Mouse (Mus musculus): Measurements from ENCODE around the gene Gm21988.

- TF ChIP-seq CTCF (conservative IDR thresholded peaks at IDR 0.05; ENCODE audit: low read length) (no peak), NANOG (IDR thresholded peaks at IDR 0.05; ENCODE audit: borderline replicate concordance, low read length) (no peak)
Measured at GRCm38 (mm10) chr11:70218039-70218438, 21.6 kb downstream of the Gm21988 start.

Data from E14TG2a.4 (cell line).